Mouse (Mus musculus): Measurements from ENCODE around the gene Kazn.

DNA sequence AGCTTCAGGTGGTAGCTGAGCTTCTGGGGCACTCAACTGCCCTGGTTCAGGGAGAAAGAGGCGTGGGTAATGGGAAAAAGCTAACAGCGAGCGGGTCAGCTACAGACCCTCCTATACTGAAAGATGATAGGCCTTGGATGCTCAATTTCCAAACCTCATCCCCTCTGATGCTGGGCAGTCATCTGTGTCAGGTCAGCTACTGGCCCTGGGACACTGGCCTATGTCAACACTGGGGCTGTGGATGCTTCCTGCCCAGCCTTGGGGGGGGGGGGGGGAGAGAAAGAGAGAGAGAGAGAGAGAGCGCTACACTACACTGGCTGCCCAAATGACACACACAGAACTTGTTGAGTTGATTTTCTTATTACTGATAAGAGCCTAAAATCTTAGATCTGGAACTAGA lies 28.6 kb upstream of the Kazn start:
- TF ChIP-seq TAL1 (IDR thresholded peaks at IDR 0.05; ENCODE audit: low read length): no peak
- TF ChIP-seq GATA1 (IDR thresholded peaks at IDR 0.05; ENCODE audit: low read length): no peak

Measured in erythroblast, embryonic 14.5 days (primary cell).